Mouse (Mus musculus): ENCODE measurements around the gene Pir.

DNA sequence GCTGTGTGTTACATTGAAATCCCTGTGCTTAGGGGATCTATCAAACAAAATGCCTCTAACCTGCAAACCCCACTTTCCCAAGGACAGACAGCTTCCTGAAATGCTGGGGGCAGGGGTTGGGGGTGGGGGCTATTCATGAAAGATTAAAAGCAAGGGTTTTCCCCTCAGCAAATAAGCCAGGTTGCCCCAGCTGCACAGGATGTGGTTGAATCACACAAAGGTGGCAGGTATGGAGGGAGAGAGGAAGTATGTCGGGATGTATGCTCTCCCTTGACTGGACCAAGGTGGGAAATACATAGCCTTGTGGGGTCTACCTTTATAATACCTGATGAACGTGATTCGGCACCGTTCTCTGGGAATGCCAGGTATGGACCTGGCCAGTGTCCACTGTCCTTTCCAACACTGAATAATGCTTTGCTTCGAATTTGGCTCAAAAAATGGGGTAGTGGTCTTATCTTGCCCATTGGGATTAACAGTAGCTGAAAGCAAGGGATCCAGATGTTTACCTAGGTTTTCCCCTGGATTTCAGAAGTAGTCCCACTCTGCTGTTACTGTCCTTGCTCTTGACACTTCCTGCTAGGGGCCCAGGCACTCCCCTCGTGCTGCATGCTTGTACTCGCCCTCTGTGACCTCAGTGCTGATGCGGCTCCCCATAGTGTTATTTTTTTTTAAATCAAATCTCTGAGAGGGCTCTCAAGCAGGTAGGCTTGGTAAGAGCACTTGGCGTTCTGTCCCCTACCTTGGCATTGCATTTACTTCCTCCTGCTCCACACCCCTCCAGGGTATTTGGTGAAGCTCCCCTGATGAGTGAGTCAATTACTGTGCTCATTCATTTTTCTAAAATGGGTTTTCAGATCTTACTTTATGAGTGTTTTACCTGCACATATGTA is 137.2 kb downstream of the Pir start:
- TF ChIP-seq TAL1 (IDR thresholded peaks at IDR 0.05; ENCODE audit: low read length) (no peak), GATA1 (IDR thresholded peaks at IDR 0.05; ENCODE audit: low read length) (no peak)
